Mouse (Mus musculus): ENCODE measurements around the gene Fgd5. TPM values are rescaled to one million over a fixed set of nuclear protein-coding genes. Genes with fewer than 3 reads are reported as not detected.
A peak's percentile ranks its signal among the peaks of the same experiment; 100 is the strongest.

The Fgd5 gene
- polyA plus RNA-seq, 2 experiments: 1.5 to 1.6 TPM

DNA sequence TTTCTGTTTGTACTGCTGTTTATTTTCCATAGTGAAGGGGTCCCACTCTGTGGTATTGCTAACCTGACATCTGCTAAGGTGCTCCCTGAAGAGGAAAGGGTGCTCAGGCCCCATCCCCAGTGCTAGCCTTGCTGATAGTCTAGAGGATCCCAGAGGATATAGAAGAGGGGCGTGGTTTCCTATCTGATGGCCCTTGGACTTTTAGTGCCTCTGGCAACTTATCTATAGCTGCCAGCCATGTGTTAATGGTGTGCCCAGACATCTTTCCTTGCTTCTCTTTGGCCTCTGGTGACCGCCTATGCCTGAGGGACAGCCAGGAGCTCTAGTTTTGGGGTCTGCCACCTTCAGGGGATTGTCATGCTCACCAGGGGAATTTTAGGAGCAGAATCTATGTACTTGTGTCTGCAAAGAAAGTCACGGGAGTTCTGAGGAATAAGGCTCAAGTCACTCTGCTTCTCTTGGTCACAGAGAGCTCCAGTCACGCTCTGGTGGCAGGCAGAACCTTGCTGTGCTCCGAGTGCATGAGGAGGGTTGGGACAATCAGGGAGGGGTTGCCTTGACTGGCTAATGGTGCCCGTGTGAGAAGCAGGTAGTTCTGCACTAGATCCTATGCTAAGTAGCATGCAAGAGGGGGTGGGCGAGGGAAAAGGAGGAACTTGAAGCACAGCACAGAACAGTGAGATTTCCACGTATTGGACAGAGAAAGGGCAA is 15.3 kb downstream of the Fgd5 start:
- TF ChIP-seq EP300 (IDR thresholded peaks at IDR 0.05; ENCODE audit: low read depth) (peak; percentile 77), CTCF (IDR thresholded peaks at IDR 0.05; ENCODE audit: low read depth) (no peak)
- ATAC-seq (ENCODE audit: insufficient read depth) (peak; percentile 89), DNase-seq (ENCODE audit: low read depth in 3 of 3, low spot score in 3 of 3) (peak; percentile 65 to 86 (median 73))
- Histone ChIP-seq H3K9ac (replicated peaks) (peak overlapping the region; percentile 25), H3K27me3 (ENCODE audit: control insufficient read depth, insufficient read depth, low read length) (no peaks in the 10 kb centered on the region), H3K4me1 (replicated peaks; ENCODE audit: control insufficient read depth in 2 of 2, insufficient read depth in 2 of 2, low read length in 1 of 2) (peaks cover 35 to 37% of the 10 kb centered on the region in 2 experiments), H3K9me3 (ENCODE audit: control insufficient read depth, low read length) (no peaks in the 10 kb centered on the region), H3K36me3 (replicated peaks; ENCODE audit: control insufficient read depth, insufficient read depth, low read depth) (no peaks in the 10 kb centered on the region), H3K27ac (peak overlapping the region; percentile 41), H3K4me3 (ENCODE audit: insufficient read depth in 1 of 2, low read depth in 2 of 2, low read length in 2 of 2) (peak overlapping the region in 1 of 2 experiments; percentile 31; a peak in 2 of 4 replicates), H3K4me2 (ENCODE audit: low read depth) (peak overlapping the region; percentile 54)
- 25% methylated on average over 8 of the region's 8 CpGs for WGBS (ENCODE audit: insufficient replicate concordance)

DNA sequence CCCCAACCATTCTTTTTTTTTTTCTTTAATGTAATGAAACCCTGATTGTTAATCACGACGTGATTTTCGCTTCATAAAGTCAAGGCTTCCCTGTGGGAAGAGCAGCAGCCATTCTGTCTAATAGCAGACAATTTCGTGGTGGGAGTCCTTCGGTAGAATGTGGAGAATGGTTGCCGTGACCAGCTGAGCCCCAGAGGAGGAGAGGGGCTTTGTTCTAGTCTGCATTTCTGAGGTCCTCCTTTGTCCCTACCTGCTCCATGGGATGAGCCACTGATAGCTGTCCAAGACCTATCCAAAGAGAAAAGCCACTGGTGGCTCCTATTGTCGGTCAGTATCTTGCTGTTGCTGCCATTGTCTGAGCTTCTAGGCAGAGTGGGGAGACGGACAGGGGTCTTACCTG is 17.4 kb downstream of the Fgd5 start:
- TF ChIP-seq EP300 (IDR thresholded peaks at IDR 0.05; ENCODE audit: low read depth): no peak
- no peak for TF ChIP-seq CTCF (IDR thresholded peaks at IDR 0.05; ENCODE audit: low read depth)
- Histone ChIP-seq H3K36me3 (replicated peaks; ENCODE audit: control insufficient read depth, insufficient read depth, low read depth) (no peaks in the 10 kb centered on the region), H3K4me2 (ENCODE audit: low read depth) (no peak overlapping the region), H3K27ac (no peak overlapping the region), H3K27me3 (ENCODE audit: control insufficient read depth, insufficient read depth, low read length) (no peaks in the 10 kb centered on the region), H3K4me3 (ENCODE audit: insufficient read depth in 1 of 2, low read depth in 2 of 2, low read length in 2 of 2) (no peak overlapping the region), H3K9ac (replicated peaks) (no peak overlapping the region), H3K4me1 (replicated peaks; ENCODE audit: control insufficient read depth in 2 of 2, insufficient read depth in 2 of 2, low read length in 1 of 2) (peaks cover 35 to 37% of the 10 kb centered on the region in 2 experiments), H3K9me3 (ENCODE audit: control insufficient read depth, low read length) (no peaks in the 10 kb centered on the region)
- DNase-seq (ENCODE audit: low read depth in 3 of 3, low spot score in 3 of 3): no peak
- ATAC-seq (ENCODE audit: insufficient read depth): no peak
- 66% methylated on average over 8 of the region's 8 CpGs for WGBS (ENCODE audit: insufficient replicate concordance)

DNA sequence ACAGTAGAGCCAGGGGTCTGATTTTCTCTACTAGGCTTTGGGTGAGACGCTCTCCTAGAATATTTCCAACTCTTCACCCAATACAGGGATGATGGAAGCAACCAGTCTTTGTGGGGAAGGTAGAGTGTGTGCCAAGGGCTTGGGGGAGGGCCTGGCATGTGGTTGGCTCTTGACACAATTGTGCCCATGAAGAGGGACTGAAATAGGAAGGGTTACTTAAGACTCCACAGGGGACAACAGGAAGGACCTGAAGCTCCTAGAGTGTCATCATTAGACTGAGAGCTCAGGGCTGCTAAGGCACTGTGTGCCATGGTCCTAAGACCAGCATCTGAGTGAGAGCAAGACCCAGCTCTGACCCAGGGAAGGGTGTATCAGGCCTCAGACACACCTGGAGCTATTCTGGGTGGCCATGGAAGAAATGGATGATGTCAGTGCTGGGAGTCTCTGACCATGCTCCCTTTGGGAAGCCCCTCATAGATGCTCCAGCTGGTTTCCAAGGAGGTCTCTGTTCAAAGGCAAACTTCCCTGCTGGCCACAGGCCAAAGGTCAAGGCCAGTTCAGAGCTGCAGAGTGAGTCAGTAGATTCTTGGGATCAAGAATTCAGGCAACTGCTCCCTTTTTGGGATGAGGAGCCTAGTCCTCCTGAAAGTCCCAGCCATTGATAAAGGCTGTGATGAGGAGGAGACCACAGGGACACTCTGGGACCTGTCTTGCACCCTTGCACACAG is 24.0 kb downstream of the Fgd5 start:
- DNase-seq (ENCODE audit: low read depth in 3 of 3, low spot score in 3 of 3): no peak
- no peaks in the 10 kb centered on the region for H3K27me3 ChIP-seq (ENCODE audit: control insufficient read depth, insufficient read depth, low read length)
- WGBS (ENCODE audit: insufficient replicate concordance): 80% methylated on average over 1 of the region's 1 CpGs

DNA sequence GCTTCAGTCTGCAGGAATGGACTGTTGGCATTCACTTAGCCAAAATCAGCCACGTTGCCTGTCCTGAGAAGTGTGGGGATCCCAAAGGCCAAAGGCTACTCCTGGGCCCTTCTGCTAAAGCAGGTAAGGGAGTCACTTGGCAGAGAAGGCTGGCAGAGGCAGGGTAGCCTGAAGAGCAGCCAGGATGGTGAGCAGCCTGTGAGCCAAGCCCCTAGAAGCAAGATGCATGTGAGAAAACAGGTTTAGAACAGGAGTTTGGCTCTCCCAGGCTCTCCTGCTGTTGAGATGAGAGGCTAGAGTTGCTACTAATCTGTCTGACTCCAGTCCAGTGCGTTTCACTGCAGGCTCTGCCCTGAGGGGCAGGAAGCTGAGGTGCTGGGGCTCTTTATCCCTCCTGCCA is 25.0 kb downstream of the Fgd5 start:
- Histone ChIP-seq H3K9ac (replicated peaks) (no peak overlapping the region), H3K4me2 (ENCODE audit: low read depth) (no peak overlapping the region), H3K4me3 (ENCODE audit: insufficient read depth in 1 of 2, low read depth in 2 of 2, low read length in 2 of 2) (no peak overlapping the region), H3K27me3 (ENCODE audit: control insufficient read depth, insufficient read depth, low read length) (no peaks in the 10 kb centered on the region), H3K4me1 (replicated peaks; ENCODE audit: control insufficient read depth in 2 of 2, insufficient read depth in 2 of 2, low read length in 1 of 2) (no peaks in the 10 kb centered on the region), H3K36me3 (replicated peaks; ENCODE audit: control insufficient read depth, insufficient read depth, low read depth) (no peaks in the 10 kb centered on the region), H3K27ac (no peak overlapping the region), H3K9me3 (ENCODE audit: control insufficient read depth, low read length) (no peaks in the 10 kb centered on the region)
- TF ChIP-seq CTCF (IDR thresholded peaks at IDR 0.05; ENCODE audit: low read depth) (no peak), EP300 (IDR thresholded peaks at IDR 0.05; ENCODE audit: low read depth) (no peak)
- DNase-seq (ENCODE audit: low read depth in 3 of 3, low spot score in 3 of 3) (no peak), ATAC-seq (ENCODE audit: insufficient read depth) (no peak)
- WGBS (ENCODE audit: insufficient replicate concordance): 40% methylated on average over 2 of the region's 2 CpGs

More for the DNA sequence above, 24.0 kb downstream of the Fgd5 start:
- Histone ChIP-seq H3K27ac (no peak overlapping the region), H3K4me2 (ENCODE audit: low read depth) (no peak overlapping the region), H3K9me3 (ENCODE audit: control insufficient read depth, low read length) (no peaks in the 10 kb centered on the region), H3K36me3 (replicated peaks; ENCODE audit: control insufficient read depth, insufficient read depth, low read depth) (no peaks in the 10 kb centered on the region), H3K4me1 (replicated peaks; ENCODE audit: control insufficient read depth in 2 of 2, insufficient read depth in 2 of 2, low read length in 1 of 2) (no peaks in the 10 kb centered on the region), H3K9ac (replicated peaks) (no peak overlapping the region), H3K4me3 (ENCODE audit: insufficient read depth in 1 of 2, low read depth in 2 of 2, low read length in 2 of 2) (no peak overlapping the region)
- ATAC-seq (ENCODE audit: insufficient read depth): no peak
- TF ChIP-seq EP300 (IDR thresholded peaks at IDR 0.05; ENCODE audit: low read depth) (no peak), CTCF (IDR thresholded peaks at IDR 0.05; ENCODE audit: low read depth) (no peak)

DNA sequence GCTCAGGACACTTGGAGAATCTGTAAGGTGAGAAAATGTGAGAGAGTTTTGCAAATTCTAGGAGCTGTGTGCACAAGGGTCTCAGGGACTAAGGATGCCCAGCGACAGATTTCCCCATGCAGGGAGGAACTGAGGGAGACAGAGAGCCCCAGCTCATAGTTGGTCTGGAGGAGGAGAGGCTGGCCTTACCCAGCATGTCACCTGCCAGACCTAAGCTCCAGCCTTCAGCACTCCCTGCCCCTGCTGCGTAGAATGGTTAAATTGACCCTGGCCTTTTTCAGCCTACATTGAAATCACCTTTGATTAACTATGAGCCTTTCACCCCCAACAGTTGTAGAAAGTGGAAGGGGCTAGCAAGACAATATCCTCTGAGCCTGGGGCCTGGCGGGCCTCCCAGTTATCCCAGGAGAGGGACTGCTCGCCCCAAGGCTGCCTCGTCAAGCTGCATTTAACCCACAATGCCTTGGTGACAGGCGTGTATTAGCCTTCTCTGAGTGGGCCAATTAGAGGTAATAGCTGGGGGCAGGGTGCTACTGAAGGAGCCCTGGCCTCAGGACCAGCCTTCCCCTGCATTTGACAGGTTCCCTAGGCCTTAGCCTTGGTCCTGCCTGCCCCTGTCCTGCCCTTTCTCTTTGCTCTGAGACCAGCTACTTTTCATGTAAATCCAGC is 25.6 kb downstream of the Fgd5 start:
- TF ChIP-seq EP300 (IDR thresholded peaks at IDR 0.05; ENCODE audit: low read depth) (no peak), CTCF (IDR thresholded peaks at IDR 0.05; ENCODE audit: low read depth) (no peak)
- Histone ChIP-seq H3K36me3 (replicated peaks; ENCODE audit: control insufficient read depth, insufficient read depth, low read depth) (no peaks in the 10 kb centered on the region), H3K9ac (replicated peaks) (no peak overlapping the region), H3K27ac (no peak overlapping the region), H3K27me3 (ENCODE audit: control insufficient read depth, insufficient read depth, low read length) (no peaks in the 10 kb centered on the region), H3K4me1 (replicated peaks; ENCODE audit: control insufficient read depth in 2 of 2, insufficient read depth in 2 of 2, low read length in 1 of 2) (no peaks in the 10 kb centered on the region), H3K4me2 (ENCODE audit: low read depth) (no peak overlapping the region), H3K9me3 (ENCODE audit: control insufficient read depth, low read length) (no peaks in the 10 kb centered on the region), H3K4me3 (ENCODE audit: insufficient read depth in 1 of 2, low read depth in 2 of 2, low read length in 2 of 2) (no peak overlapping the region)
- no peak for DNase-seq (ENCODE audit: low read depth in 3 of 3, low spot score in 3 of 3)
- no peak for ATAC-seq (ENCODE audit: insufficient read depth)
- 52% methylated on average over 6 of the region's 6 CpGs for WGBS (ENCODE audit: insufficient replicate concordance)

Measured in liver, embryonic 14.5 days (tissue).